Mouse (Mus musculus) ES-E14 (cell line): ENCODE measurements at regions not wholly inside any gene's neighbourhood (a gene's known extent, or its start where the extent isn't known, plus 50 kb on each side); places are given as distances from the start of the nearest gene placed in this dataset.
A peak's percentile ranks its signal among the peaks of the same experiment; 100 is the strongest.

ENCODE experiments used
- DNase-seq: peaks from one replicate; pipeline ENCODE4 v3.0.0-alpha.2; 2013; ENCODE audit warnings: low read depth, low spot score
- H3K27ac ChIP-seq: 2 replicates; pipeline ENCODE4 v1.5.1; 2012; ENCODE audit warnings: low read depth, mild to moderate bottlenecking, low read length, moderate library complexity, mixed read lengths; ENCODE audit not compliant: poor library complexity, insufficient read depth, severe bottlenecking
- H3K36me3 ChIP-seq: 2 replicates; pipeline ENCODE4 v1.6.1; 2012; ENCODE audit warnings: mild to moderate bottlenecking, low read length, moderate library complexity, mixed read lengths; ENCODE audit not compliant: control insufficient read depth, poor library complexity, insufficient read depth, severe bottlenecking
- H3K4me1 ChIP-seq, 2 experiments: fragments of 150-350 bp in 1 of 2; sonication (generic) in 1 of 2; 2 replicates each; pipeline ENCODE4 v1.6.1; 2012; ENCODE audit warnings: low read length in 2 of 2, mild to moderate bottlenecking in 1 of 2, mixed read lengths in 1 of 2; ENCODE audit not compliant: control insufficient read depth in 2 of 2, insufficient read depth in 2 of 2, poor library complexity in 1 of 2
- H3K4me3 ChIP-seq, 2 experiments: fragments of 150-350 bp in 1 of 2; sonication (generic) in 1 of 2; 2 replicates each; pipeline ENCODE4 v1.5.1; 2012; ENCODE audit warnings: low read length in 2 of 2, low read depth in 1 of 2, mild to moderate bottlenecking in 1 of 2, mixed read lengths in 1 of 2; ENCODE audit not compliant: insufficient read depth in 1 of 2, poor library complexity in 1 of 2, severe bottlenecking in 1 of 2
- H3K9ac ChIP-seq: 2 replicates; pipeline ENCODE4 v1.6.1; 2012; ENCODE audit warnings: low read depth, mild to moderate bottlenecking, low read length, mixed read lengths; ENCODE audit not compliant: poor library complexity, insufficient read depth, severe bottlenecking
- H3K9me3 ChIP-seq: fragments of 150-350 bp; sonication (generic); 2 replicates; pipeline ENCODE4 v1.6.1; 2012; ENCODE audit warnings: low read depth, mild to moderate bottlenecking, low read length; ENCODE audit not compliant: control insufficient read depth, insufficient read depth
- CHD2 ChIP-seq: IDR thresholded peaks from 2 replicates; pipeline ENCODE4 v1.6.1; 2014; ENCODE audit warnings: mild to moderate bottlenecking, low read depth, low read length, inconsistent platforms
- HCFC1 ChIP-seq: IDR thresholded peaks from 2 replicates; pipeline ENCODE4 v1.6.1; 2012; ENCODE audit warnings: low read length, inconsistent platforms, borderline replicate concordance; ENCODE audit not compliant: insufficient read depth
- MAFK ChIP-seq: IDR thresholded peaks from 2 replicates; pipeline ENCODE4 v1.6.1; 2014; ENCODE audit warnings: mild to moderate bottlenecking, low read depth, low read length, inconsistent platforms; ENCODE audit not compliant: insufficient read depth
- ZC3H11A ChIP-seq: IDR thresholded peaks from 2 replicates; pipeline ENCODE4 v1.6.1; 2012; ENCODE audit warnings: low read depth, mild to moderate bottlenecking, inconsistent platforms, low read length, borderline replicate concordance
- ZNF384 ChIP-seq: IDR thresholded peaks from 2 replicates; pipeline ENCODE4 v1.6.1; 2012; ENCODE audit warnings: low read depth, low read length, inconsistent platforms
- in situ Hi-C, 2 experiments: fragments of 600-800 bp; cut with MboI; formaldehyde crosslinking; loops; one replicate each; pipeline ENCODE4 v1.15.1; 2025; ENCODE audit warnings: low sequenced_read_pairs in 2 of 2, inconsistent platforms in 1 of 2; ENCODE audit not compliant: unreplicated experiment in 2 of 2

- TF ChIP-seq CHD2: no peak
- TF ChIP-seq HCFC1: no peak
Observed at GRCm38 (mm10) chr12:110027976-110028375, 250.9 kb upstream of the Dio3 start.

GRCm38 (mm10) chr12:110028646-110029045 lies 250.2 kb upstream of the Dio3 start:
- H3K9ac ChIP-seq: no peak overlapping the region
- no peaks in the 10 kb centered on the region for H3K9me3 ChIP-seq
- no peaks in the 10 kb centered on the region for H3K36me3 ChIP-seq
- in situ Hi-C loops: loop anchor here in 1 of 2 experiments (25.0 kb wide), 1 partner anchor 359 kb away; no protein-coding TSS in a partner anchor
- H3K4me1 ChIP-seq: no peaks in the 10 kb centered on the region
- no peak overlapping the region for H3K27ac ChIP-seq
- no peak for TF ChIP-seq ZC3H11A
- no peak for TF ChIP-seq MAFK
- no peak for TF ChIP-seq CHD2
- TF ChIP-seq HCFC1: no peak
- no peak for TF ChIP-seq ZNF384
- no peak overlapping the region for H3K4me3 ChIP-seq
- no peak for DNase-seq

More at GRCm38 (mm10) chr12:110027976-110028375, 250.9 kb upstream of the Dio3 start:
- Histone ChIP-seq H3K9ac (no peak overlapping the region), H3K4me3 (no peak overlapping the region), H3K9me3 (no peaks in the 10 kb centered on the region), H3K36me3 (no peaks in the 10 kb centered on the region), H3K27ac (no peak overlapping the region), H3K4me1 (no peaks in the 10 kb centered on the region)
- no peak for DNase-seq
- in situ Hi-C loops: loop anchor here in 1 of 2 experiments (25.0 kb wide), 1 partner anchor 359 kb away; no protein-coding TSS in a partner anchor

- H3K4me1 ChIP-seq: no peaks in the 10 kb centered on the region
- no peak for TF ChIP-seq HCFC1
- no peak for TF ChIP-seq CHD2
- 0 out of 2 replicates have a peak, but pooled peaks have one; percentile 68 for TF ChIP-seq ZC3H11A
- 0 out of 2 replicates have a peak, but pooled peaks have one; percentile 3 for TF ChIP-seq MAFK
- no peak for TF ChIP-seq ZNF384
Observed at GRCm38 (mm10) chr12:110031326-110031725, 247.5 kb upstream of the Dio3 start.

GRCm38 (mm10) chr12:110035171-110035570 lies 243.7 kb upstream of the Dio3 start:
- Histone ChIP-seq H3K9me3 (no peaks in the 10 kb centered on the region), H3K4me1 (no peaks in the 10 kb centered on the region), H3K27ac (no peak overlapping the region), H3K36me3 (no peaks in the 10 kb centered on the region), H3K4me3 (no peak overlapping the region), H3K9ac (no peak overlapping the region)
- no peak for TF ChIP-seq ZC3H11A
- no peak for TF ChIP-seq MAFK
- no peak for TF ChIP-seq CHD2
- no peak for TF ChIP-seq HCFC1
- no peak for TF ChIP-seq ZNF384
- in situ Hi-C loops: loop anchor here (10.0 to 25.0 kb wide), 2 partner anchors 340 to 352 kb away; no protein-coding TSS in a partner anchor
- no peak for DNase-seq

More at GRCm38 (mm10) chr12:110031326-110031725, 247.5 kb upstream of the Dio3 start:
- Histone ChIP-seq H3K36me3 (no peaks in the 10 kb centered on the region), H3K9me3 (no peaks in the 10 kb centered on the region), H3K4me3 (no peak overlapping the region), H3K9ac (no peak overlapping the region), H3K27ac (no peak overlapping the region)
- peak; percentile 50 for DNase-seq
- in situ Hi-C loops: loop anchor here (10.0 to 25.0 kb wide), 2 partner anchors 343 to 356 kb away; no protein-coding TSS in a partner anchor
